In the genomic region with DNA sequence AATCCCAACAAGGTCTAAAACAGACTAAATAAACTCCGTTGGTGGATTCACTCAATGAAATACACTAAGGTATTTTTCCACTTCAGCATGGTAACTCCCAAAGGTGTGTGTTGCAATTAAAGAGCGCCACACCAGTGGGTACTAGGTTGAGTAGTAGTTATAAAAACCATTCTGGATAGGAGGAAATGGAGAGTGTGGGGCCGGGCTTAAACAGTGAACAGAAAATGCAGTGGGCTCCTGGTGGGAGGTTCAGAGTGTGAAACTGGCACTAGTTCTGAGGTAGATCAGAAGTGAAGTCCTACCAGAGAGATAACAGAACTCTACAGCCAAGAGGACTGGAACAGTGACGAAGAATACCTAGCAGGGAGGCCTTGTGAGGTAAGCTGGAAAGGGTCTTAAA, we compare ENCODE assay signal across 8 mouse cellular contexts. TPM values are rescaled to one million over a fixed set of nuclear protein-coding genes. Genes with fewer than 3 reads are reported as not detected.
DNase-seq lines count a peak whose midpoint lies in the region; ATAC-seq and TF ChIP-seq lines count a peak whose summit lies in the region.

No protein-coding gene starts in this region.

- no peak for TF ChIP-seq EP300 in lung, postnatal 0 days (IDR thresholded peaks at IDR 0.05)
- no peak for TF ChIP-seq EP300 in stomach, postnatal 0 days (optimal IDR thresholded peaks at IDR 0.05)

- TF ChIP-seq CTCF in lung, postnatal 0 days (IDR thresholded peaks at IDR 0.05), result no peak
- TF ChIP-seq CTCF in lung, adult 2 months (IDR thresholded peaks at IDR 0.05; ENCODE audit: insufficient read depth, low read length), result no peak
- TF ChIP-seq CTCF in stomach, postnatal 0 days (IDR thresholded peaks at IDR 0.05; ENCODE audit: low read depth), result no peak

- DNase-seq in cerebellum, adult 9-10 months, result peak; percentile 58
- DNase-seq in cerebellum, adult 11-12 months, result no peak
- no peak for DNase-seq in lung, postnatal 0 days (ENCODE audit: low spot score)
- DNase-seq in lung, adult 2 months, result no peak
- DNase-seq in stomach, postnatal 0 days (ENCODE audit: low spot score), result no peak
- DNase-seq in left cerebral cortex, adult 8-10 months (ENCODE audit: low spot score in 2 of 2), result no peak

- no peak for TF ChIP-seq POLR2A in lung, adult 2 months (IDR thresholded peaks at IDR 0.05; ENCODE audit: borderline replicate concordance, extremely low read depth, low read depth, low read length)

- peaks cover 8% of the 10 kb centered on the region; the same call in 1 of the 2 replicates for H3K4me1 ChIP-seq in lung, postnatal 0 days (ENCODE audit: insufficient read depth, low read depth, low read length)
- peaks cover 13% of the 10 kb centered on the region for H3K4me1 ChIP-seq in lung, adult 2 months (ENCODE audit: control insufficient read depth, insufficient read depth, low read length)
- H3K4me1 ChIP-seq in liver, embryonic 12.5 days, result peaks cover 21% of the 10 kb centered on the region
- H3K4me1 ChIP-seq in stomach, postnatal 0 days (replicated peaks; ENCODE audit: control insufficient read depth, insufficient read depth), result no peaks in the 10 kb centered on the region

- no peaks in the 10 kb centered on the region for H3K27me3 ChIP-seq in lung, postnatal 0 days (replicated peaks; ENCODE audit: insufficient read depth, low read length)
- no peaks in the 10 kb centered on the region for H3K27me3 ChIP-seq in liver, embryonic 12.5 days (replicated peaks)
- no peaks in the 10 kb centered on the region for H3K27me3 ChIP-seq in stomach, postnatal 0 days (ENCODE audit: control insufficient read depth, insufficient read depth, low read length)

- no peak overlapping the region for H3K9ac ChIP-seq in lung, postnatal 0 days (replicated peaks; ENCODE audit: low read depth)
- no peak overlapping the region for H3K9ac ChIP-seq in liver, embryonic 12.5 days
- no peak overlapping the region for H3K9ac ChIP-seq in stomach, postnatal 0 days (ENCODE audit: low read length)

- WGBS in lung, postnatal 0 days, result 75% methylated on average over 4 of the region's 4 CpGs
- WGBS in lung, adult 2 months, result 74% methylated on average over 4 of the region's 4 CpGs
- 78% methylated on average over 4 of the region's 4 CpGs for WGBS in liver, embryonic 12.5 days (ENCODE audit: insufficient replicate concordance)
- WGBS in stomach, postnatal 0 days, result 77% methylated on average over 4 of the region's 4 CpGs

- ATAC-seq in lung, postnatal 0 days, result no peak
- ATAC-seq in liver, embryonic 12.5 days, result no peak
- ATAC-seq in stomach, postnatal 0 days (ENCODE audit: low FRiP score, low TSS enrichment), result no peak
- ATAC-seq in megakaryocyte progenitor cell, adult 5-6 weeks (replicated peaks; ENCODE audit: poor library complexity), result no peak

- H3K4me3 ChIP-seq in lung, postnatal 0 days (ENCODE audit: low read depth, low read length), result no peak overlapping the region
- H3K4me3 ChIP-seq in lung, adult 2 months (replicated peaks; ENCODE audit: extremely low read depth, low read depth, low read length), result no peak overlapping the region
- H3K4me3 ChIP-seq in liver, embryonic 12.5 days, result peak overlapping the region; percentile 94; the same call in 1 of the 2 replicates
- H3K4me3 ChIP-seq in stomach, postnatal 0 days (ENCODE audit: low read depth, low read length), result peak overlapping the region; percentile 96; the same call in 1 of the 2 replicates

- H3K36me3 ChIP-seq in lung, postnatal 0 days (ENCODE audit: insufficient read depth, low read length), result no peaks in the 10 kb centered on the region
- peaks cover 19% of the 10 kb centered on the region for H3K36me3 ChIP-seq in liver, embryonic 12.5 days
- no peaks in the 10 kb centered on the region for H3K36me3 ChIP-seq in stomach, postnatal 0 days (ENCODE audit: control insufficient read depth, insufficient read depth, low read length)

- no peaks in the 10 kb centered on the region for H3K9me3 ChIP-seq in lung, postnatal 0 days (ENCODE audit: low read length)
- peaks cover 13% of the 10 kb centered on the region for H3K9me3 ChIP-seq in liver, embryonic 12.5 days (replicated peaks)
- H3K9me3 ChIP-seq in stomach, postnatal 0 days (ENCODE audit: control insufficient read depth, low read length), result no peaks in the 10 kb centered on the region

- H3K27ac ChIP-seq in lung, postnatal 0 days (ENCODE audit: low read length), result peak overlapping the region; percentile 47; the same call in 1 of the 2 replicates
- H3K27ac ChIP-seq in liver, embryonic 12.5 days, result no peak overlapping the region
- no peak overlapping the region for H3K27ac ChIP-seq in stomach, postnatal 0 days (replicated peaks)

- H3K4me2 ChIP-seq in lung, postnatal 0 days (replicated peaks; ENCODE audit: low read depth, low read length), result peak overlapping the region; percentile 56
- H3K4me2 ChIP-seq in liver, embryonic 12.5 days, result peak overlapping the region; percentile 84
- H3K4me2 ChIP-seq in stomach, postnatal 0 days (replicated peaks; ENCODE audit: low read depth), result peak overlapping the region; percentile 61

RNA-seq across cellular contexts. Expression of gene Vamp3, which starts 0.9 kb away (rescaled TPM):
- 122 and 141 TPM in 2 replicates for polyA plus RNA-seq in lung, postnatal 0 days (2015; fragmentation: Nextera tagmentation; extraction: Ambion mirVana)
- 37.7 and 70.5 TPM in 2 replicates for polyA plus RNA-seq in lung, adult 2 months (2012; rRNA removed)
- polyA plus RNA-seq in liver, embryonic 12.5 days (2016; fragmentation: Nextera tagmentation; extraction: Ambion mirVana), result 51.0 and 53.2 TPM in 2 replicates
- 105 and 110 TPM in 2 replicates for polyA plus RNA-seq in stomach, postnatal 0 days (2015; fragmentation: Nextera tagmentation; extraction: Ambion mirVana)
- 116 and 129 TPM in 2 replicates for total RNA-seq in megakaryocyte progenitor cell, adult 5-6 weeks (2015)
- 65.7 and 72.9 TPM in 2 replicates for total RNA-seq in megakaryocyte progenitor cell, adult 5-6 weeks (2017)
- 10 to 100 TPM; 31.8 to 33.6 (median 32.6) TPM for total RNA-seq in left cerebral cortex, adult 8-10 months (2022)

RNA-seq across cellular contexts. Expression of gene Per3, which starts 14.2 kb away (rescaled TPM):
- 22.9 and 27.1 TPM in 2 replicates for polyA plus RNA-seq in lung, postnatal 0 days (2015; fragmentation: Nextera tagmentation; extraction: Ambion mirVana)
- polyA plus RNA-seq in lung, adult 2 months (2012; rRNA removed), result 16.6 and 22.6 TPM in 2 replicates
- 4.3 and 4.9 TPM in 2 replicates for polyA plus RNA-seq in liver, embryonic 12.5 days (2016; fragmentation: Nextera tagmentation; extraction: Ambion mirVana)
- 6.9 and 8.0 TPM in 2 replicates for polyA plus RNA-seq in stomach, postnatal 0 days (2015; fragmentation: Nextera tagmentation; extraction: Ambion mirVana)
- total RNA-seq in megakaryocyte progenitor cell, adult 5-6 weeks (2015), result 8.7 and 12.5 TPM in 2 replicates
- 10.4 and 11.6 TPM in 2 replicates for total RNA-seq in megakaryocyte progenitor cell, adult 5-6 weeks (2017)
- 10 to 100 TPM; 32.3 to 36.5 (median 34.3) TPM for total RNA-seq in left cerebral cortex, adult 8-10 months (2022)

RNA-seq across cellular contexts. Expression of gene Gm13090, which starts 30.7 kb away (rescaled TPM):
- not detected in 2 replicates for polyA plus RNA-seq in lung, postnatal 0 days (2015; fragmentation: Nextera tagmentation; extraction: Ambion mirVana)
- not detected in 2 replicates for polyA plus RNA-seq in lung, adult 2 months (2012; rRNA removed)
- polyA plus RNA-seq in liver, embryonic 12.5 days (2016; fragmentation: Nextera tagmentation; extraction: Ambion mirVana), result not detected in 2 replicates
- polyA plus RNA-seq in stomach, postnatal 0 days (2015; fragmentation: Nextera tagmentation; extraction: Ambion mirVana), result not detected in 2 replicates
- total RNA-seq in megakaryocyte progenitor cell, adult 5-6 weeks (2015), result not detected in 2 replicates
- not detected in 2 replicates for total RNA-seq in megakaryocyte progenitor cell, adult 5-6 weeks (2017)
- total RNA-seq in left cerebral cortex, adult 8-10 months (2022), result not detected

Comparison
In these comparisons a context has a peak if more than half of its experiments do, and no peak if none do; other contexts are left out.
1. H3K4me3 ChIP-seq: peak in liver, embryonic 12.5 days (single experiment) and stomach, postnatal 0 days (single experiment); none in lung, postnatal 0 days (single experiment) and lung, adult 2 months (single experiment).
2. Peak in every context shown above with its lines, with median percentiles within 50 percentile points of each other: H3K4me2 ChIP-seq.